Mouse (Mus musculus) lung, postnatal 36 days (tissue): Measurements from ENCODE around the gene Dcaf7.

Experiments used
- DNase-seq: peaks from one replicate; pipeline ENCODE4 v3.0.0; 2022; ENCODE audit warnings: mixed read lengths

Gene Dcaf7

DNA sequence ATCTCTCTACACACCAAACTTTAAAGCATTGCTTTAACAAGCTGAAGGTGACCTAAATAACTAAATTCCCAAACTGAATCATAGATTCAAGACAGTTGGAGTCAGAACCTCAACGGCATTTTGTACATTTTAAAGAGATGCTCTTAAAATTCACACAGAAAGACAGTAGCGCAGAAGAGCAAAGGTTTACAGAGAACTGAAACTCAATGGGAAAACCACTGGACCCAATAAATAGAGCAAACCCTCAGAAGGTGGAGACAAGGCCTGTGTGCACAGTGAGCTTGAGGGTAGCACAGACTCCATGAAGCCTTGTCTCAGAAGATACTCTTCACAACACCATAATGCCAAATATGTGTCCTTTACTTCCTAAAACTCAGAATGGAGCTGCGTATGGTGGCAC is 9.1 kb downstream of the Dcaf7 start:
- DNase-seq: no peak

DNA sequence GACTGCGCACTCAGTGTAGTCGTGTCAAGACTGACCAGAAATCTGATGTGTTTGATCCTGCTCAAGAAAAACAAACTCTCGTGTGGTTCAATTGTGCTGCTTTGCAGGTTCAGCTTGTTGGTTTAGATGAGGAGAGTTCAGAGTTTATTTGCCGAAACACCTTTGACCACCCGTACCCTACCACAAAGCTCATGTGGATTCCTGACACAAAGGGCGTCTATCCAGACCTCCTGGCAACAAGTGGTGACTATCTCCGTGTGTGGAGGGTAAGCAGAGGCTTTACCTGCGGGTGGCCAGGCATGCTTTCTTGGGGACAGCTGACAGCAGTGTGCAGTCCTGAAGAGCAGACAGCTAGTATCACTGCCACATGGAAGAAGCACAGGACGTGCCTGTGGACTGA is 9.9 kb downstream of the Dcaf7 start:
- no peak for DNase-seq

DNA sequence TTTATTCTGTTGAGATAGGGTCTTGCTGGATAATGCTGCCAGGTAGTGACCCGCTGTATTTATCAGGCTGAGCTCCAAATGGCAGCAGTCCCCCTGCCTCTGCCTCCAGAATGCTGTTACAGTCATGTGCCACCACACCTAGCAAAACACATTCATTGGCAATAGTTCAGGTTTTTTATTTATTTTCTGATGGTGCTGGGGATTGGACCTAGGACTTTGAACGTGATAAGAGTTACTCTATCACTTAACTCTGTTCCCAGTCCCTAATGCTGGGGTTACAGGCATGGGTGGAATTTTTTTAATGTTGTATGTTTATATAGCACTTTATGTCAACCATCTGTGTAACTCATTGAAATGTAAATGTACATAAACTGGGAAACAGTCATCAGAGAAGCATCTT is 17.2 kb downstream of the Dcaf7 start:
- DNase-seq: no peak

DNA sequence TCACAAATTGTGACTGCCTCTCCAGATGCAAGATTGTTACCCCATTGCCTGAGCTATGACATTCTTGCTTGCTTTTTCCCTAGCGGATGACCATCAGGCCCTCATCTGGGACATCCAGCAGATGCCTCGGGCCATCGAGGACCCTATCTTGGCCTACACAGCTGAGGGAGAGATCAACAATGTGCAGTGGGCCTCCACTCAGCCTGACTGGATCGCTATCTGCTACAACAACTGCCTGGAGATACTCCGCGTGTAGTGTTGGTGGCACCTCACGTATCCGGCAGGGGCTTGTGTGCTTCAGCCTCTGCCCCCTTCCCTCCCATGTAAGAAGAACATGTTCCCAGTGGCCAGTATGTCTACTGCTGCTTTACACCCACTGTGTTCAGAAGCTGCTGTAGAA is 17.9 kb downstream of the Dcaf7 start:
- no peak for DNase-seq

DNA sequence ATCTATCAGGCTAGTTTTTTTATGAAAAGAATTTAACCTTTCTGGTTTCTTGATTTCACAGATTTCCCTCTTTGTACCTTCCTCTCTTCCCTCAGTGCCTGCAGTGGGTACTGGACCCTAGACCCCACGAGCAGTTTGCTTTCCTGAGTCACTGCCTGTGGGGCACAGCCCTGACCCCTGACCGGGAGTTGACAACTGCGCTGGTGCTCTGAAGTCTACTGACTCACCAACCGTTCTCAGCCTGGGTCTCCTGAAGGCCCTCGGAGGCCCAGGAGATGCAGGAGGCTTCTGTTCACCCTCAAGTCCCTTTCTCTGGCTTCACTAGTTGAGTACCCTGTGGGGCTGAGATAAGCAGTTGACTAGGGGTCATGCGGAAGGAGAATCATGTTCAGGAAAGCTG is 18.7 kb downstream of the Dcaf7 start:
- no peak for DNase-seq

DNA sequence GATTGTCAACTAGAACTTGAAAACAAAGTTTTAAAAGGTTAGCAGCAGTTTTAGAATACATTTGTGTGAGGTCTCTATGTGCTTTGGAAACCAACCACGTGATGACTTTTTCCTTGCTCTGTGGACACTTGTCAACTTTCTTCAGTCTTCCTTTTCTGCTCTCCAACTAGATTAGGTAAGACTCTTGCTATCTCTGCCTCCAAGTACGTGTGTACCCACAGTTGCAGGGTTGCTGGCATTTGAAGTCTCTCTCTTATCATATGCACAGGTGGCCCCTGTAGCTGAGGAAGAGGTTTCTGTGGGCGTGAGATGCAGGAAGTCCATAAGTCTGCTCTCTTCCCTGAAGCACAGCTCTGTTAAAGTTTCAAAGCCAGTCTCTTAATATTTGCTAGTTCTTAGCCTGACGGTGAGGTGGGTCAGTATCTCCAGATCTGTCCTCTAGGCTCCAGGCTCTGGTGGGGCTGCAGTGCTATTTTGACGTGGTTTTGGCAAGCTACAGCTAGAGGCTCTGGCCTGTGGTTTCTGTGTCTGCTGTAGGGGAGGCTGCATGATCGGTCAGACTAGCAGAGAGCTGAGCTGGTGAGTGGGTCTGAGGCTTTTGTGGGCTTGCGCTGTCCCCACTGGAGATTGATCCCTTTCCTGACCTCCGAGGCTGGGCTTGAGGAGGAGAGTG is 20.3 kb downstream of the Dcaf7 start:
- no peak for DNase-seq

DNA sequence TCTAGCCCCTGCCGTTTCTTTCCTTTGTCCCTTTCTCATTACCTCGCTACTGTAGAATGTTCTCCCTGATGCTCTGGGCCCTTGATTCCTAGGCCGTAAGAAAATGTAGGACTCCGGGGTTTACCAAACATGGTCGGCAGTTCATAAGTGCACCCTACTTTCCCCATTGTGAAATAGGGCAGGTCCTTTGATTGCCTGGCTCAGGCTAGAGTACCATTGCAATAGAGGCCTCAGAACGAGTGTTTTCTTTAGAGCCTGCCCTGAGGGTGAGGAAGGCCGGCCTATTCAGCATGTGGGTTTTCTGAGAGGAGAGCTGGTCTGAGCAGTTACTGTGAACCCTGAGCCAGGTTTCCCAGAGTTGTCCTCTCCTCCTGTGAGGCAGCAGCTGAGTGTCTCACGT is 21.3 kb downstream of the Dcaf7 start:
- DNase-seq: no peak

DNA sequence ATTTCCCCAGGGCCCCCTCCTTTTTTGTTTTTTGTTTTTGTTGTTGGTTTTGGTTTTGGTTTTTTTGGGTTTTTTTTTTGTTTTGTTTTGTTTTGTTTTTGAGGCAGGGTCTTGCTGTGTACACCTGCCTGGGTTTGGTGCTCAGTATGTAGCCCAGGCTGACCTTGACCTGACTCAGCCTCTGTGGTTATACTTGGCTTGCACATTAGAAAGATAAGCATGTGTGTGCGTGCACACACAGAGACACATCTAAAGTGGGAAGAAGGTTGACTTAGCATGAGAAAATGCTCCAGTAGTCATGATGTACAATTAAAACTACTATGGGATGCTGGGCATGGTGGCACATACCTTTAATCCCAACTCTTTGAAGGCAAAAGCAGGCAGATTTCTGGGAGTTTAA is 23.9 kb downstream of the Dcaf7 start:
- no peak for DNase-seq

DNA sequence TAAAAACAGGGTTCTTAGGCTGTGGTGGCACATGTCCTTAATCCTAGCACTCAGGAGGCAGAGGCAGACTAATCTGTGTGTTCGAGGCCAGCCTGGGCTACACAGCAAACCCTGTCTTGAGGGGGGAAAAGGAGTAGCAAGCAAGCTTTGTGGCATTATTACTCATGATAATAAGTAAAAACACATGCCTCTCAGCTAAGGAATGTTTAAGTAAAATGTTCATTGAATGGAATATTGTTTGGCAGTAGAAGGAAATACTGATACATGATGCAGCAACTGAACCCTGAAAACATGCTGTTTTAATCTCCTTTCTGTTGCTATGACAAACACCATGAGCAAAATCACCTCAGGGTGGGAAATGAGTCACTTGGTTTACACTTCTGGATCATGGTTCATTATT is 24.6 kb downstream of the Dcaf7 start:
- no peak for DNase-seq

DNA sequence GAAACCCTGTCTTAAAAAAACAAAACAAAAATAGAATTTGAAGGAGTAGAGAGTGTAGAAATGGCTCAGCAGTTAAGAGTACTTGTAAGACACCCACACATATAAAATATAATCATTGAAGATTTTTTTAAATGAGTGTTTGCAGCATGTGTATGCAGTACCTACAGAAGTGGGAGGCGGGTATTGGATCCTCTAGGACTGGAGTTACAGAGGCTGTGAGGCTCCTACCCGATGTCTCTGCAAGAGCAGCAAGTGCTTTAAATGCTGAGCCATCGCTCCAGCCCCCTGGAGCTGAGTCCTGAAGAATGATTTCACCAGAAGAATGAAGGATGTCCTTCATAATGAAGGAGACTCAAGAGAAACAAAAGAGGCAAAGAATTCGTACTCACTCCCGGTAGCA is 27.1 kb downstream of the Dcaf7 start:
- DNase-seq: no peak

DNA sequence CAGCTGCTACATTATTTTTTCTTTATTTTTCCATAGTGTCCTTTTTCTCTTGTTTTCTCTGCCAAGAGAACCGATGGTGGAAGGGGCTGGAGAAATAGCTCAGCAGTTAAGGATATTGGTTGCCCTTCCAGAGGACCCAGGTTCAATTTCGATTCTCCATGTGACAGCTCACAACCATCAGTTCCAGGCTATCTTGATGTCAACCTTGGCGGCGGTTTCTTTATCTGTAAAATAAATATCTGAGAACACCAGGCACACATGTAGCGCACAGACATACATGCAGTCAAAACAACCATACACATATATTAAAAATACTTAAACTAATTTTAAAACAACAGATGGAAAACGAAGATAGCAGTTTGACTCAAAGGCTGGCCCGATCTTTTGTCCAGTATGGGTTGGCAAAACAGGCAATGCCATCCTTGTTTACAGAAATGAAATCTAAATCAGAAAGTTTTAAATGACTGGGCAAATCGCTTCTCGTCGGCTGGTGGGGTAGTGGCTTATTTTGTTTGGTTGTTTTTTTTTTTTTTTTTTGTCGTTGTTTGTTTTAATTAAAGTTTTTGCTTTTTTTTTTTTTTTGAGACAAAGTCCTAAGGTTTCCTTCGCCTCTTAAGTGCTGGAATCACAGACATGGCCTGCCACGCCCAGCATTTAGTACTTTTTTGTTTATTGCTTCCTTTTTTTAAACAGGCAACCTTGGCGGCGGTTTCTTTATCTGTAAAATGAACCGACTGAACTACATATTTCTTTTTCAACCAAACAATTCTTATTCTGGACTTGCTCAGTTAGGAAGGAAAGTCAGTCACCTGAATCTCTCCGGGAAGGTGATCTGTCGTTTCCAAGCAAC is 28.6 kb downstream of the Dcaf7 start:
- DNase-seq: no peak

DNA sequence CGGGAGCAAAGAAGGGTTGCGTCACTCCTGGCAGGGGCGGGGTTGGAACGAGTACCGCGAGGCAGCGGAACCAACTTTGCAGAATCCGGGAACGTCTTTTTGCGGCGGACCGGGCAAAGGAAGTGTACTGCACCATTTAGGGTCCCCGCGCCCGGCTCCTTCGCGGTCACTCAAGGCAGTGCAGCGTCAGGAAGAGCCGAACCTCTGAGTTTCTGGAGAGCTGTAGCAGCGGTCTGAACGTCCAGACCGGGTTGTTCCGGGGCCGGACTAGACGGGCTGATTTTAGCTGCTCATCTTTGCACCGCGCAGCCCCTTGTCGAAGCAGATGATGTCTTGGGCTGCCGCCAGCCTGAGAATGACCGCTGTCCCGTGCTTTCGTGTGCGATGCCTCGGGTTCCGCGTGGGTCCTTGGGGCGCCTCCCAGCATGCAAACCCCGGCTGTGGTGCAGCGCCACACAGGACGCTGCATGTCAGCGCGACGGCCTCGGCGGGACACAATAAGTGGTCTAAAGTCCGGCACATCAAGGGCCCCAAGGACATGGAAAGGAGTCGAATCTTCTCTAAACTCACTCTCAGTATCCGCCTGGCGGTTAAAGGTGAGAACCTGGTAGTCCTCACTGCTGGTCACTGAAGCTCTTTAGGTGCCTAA is 29.4 kb downstream of the Dcaf7 start, which contains the start of gene Taco1:
TSS of gene Taco1 (plus strand) at position 139 of the 649 bp plus-strand sequence.
- peak; percentile 98 for DNase-seq

DNA sequence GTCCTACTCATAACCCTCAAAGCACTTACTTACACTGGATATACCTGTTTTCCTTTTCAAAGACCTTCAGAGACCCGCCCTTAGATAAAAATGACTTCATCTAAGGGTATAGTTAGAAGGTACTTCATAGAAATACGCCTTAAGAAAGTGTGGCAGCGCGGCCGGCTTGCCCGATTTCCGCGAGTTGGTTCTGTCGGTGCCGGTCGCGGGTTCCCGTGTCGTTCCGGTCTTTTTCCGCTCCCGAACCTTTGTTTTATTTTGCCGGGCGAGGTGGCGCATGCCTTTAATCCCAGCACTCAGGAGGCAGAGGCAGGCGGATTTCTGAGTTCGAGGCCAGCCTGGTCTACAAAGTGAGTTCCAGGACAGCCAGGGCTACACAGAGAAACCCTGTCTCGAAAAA is 29.9 kb downstream of the Dcaf7 start:
- DNase-seq: peak; percentile 14

DNA sequence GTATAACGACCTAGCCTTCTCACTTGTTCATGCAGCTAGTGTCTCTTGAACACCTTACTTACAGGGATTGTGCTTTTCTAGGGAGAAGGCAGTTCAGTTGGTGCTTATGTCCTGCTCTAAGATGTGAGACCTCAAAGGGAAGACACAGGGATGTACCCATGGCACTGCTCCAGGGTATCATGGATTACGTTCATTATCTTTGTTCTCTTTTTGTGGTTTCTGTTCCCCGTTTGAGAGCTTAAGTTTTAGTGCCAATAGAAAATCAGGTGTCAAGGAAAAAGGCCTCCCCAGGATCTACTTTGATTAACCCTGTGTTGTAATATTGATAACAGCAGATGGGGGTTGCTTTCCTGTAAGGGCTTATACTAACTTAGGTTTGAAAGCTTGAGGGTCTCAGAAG is 37.1 kb downstream of the Dcaf7 start:
- DNase-seq: no peak

DNA sequence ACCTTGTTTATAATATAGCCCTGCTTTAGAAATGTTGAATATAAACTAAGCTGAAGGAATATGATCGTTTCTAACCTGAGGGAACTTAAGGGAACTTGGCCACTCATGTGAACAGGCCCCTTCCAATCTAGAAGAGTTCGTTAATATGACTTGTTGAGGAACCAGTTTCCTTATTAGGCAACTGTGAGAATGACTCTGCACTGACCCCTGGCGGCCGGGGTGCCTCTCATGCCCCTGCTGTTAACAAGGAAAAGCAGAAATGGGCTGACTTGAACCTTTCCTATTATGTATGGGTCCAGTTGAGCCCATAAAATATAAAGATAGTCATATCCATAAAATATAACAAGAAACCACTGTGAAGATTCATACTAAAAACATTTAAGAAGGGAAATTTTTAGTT is 39.6 kb downstream of the Dcaf7 start:
- peak; percentile 86 for DNase-seq

DNA sequence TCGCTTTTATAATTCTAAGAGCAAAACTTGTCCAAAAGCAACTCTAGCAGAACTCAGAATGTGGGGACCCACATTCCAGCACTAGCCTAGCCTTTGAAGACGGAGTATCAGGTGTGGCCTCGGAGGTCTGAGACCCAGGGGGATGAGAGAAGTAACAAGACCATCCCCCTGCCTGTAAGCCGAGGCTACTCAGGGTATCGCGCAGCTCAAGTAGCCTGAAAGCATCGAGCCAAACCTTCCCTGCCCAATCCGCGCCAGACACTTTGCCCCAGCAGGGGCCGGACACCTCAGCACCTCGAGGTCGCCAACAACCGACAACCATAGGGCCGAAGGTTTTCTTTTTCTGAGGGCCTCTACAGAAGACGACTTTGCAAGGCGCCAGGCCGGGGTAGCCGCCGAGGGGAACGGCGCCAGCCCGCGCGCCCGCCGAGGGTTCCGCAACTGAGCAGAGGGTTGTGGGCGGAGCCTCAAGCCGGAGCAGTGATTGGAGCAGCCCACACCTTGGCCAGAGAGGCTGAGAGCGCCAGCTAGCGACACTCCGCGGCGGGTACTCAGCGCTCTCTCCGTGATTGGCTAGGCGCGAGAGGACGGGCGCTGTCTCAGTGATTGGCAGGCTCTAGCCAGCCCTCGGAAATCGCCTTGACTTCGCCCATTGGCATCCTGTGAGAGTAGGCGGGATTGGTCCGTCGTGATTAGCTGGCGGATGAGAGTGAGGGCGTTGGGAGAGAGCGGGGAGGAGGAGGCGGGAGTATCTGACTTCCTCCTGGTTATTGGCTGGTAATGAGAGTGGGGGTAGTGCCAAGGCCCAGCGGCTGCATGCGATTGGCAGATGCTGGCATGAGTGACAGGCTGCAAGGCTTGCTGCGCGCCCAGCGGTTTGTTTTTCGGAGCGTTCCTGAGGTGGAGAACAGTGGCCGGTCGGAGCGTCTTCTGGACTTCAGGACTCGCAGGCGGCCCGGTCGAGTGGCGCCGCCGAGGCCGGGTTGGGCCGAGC is 47.3 kb downstream of the Dcaf7 start, which contains the start of gene Map3k3:
TSS of gene Map3k3 (plus strand) at position 906 of the 994 bp plus-strand sequence.
- peak; percentile 100 for DNase-seq

DNA sequence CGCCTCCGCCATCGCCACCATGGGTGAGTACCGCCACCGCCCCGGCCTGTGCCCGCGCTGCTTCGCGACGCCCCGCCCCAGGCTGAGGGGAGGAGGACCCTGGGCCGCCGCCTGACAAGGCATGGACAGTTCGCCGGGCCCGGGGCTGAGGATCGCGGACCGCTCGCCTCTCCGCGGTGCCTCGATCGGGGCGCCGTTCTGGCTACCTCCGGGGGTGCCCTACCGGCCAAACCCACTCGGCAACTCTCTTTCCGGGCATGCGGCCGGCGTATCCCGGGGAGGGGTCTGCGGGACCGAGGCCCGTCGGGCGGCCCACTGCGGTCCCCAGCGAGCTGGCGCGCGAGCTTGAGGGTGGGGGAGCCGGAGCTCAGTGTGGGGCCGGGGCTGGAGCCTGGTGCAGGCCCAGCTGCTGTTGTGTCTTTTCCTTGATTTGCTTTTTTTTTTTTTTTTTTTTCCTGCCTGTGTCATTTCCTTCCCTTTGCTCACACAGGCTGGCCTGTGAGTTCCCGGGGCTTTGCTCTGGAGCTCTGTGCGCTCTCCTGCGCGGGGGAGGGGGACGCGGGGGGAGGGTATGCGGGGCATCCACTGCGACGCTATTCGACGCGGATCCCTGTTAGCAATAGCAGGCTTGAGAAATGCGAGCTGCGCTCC is 48.4 kb downstream of the Dcaf7 start:
- DNase-seq: peak; percentile 81

DNA sequence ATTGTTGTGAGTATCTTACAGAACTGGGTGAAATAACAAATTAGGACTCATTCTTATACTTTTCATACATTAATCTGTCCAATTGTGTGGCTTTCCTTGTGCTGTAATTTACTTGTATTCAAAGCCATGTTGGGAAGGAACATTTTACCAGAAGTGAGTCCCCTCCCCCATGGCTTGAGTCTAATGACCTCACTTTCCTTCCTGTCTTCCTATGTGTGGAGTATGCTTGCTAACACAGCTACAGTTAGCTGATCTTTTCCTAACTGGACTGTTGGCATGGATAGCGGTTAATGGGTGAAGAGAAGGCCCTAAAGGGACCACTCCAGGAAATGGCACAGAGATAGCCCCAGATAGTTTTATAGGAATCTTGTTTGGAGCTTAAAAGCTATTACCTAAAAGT is 61.6 kb downstream of the Dcaf7 start:
- DNase-seq: peak; percentile 63

DNA sequence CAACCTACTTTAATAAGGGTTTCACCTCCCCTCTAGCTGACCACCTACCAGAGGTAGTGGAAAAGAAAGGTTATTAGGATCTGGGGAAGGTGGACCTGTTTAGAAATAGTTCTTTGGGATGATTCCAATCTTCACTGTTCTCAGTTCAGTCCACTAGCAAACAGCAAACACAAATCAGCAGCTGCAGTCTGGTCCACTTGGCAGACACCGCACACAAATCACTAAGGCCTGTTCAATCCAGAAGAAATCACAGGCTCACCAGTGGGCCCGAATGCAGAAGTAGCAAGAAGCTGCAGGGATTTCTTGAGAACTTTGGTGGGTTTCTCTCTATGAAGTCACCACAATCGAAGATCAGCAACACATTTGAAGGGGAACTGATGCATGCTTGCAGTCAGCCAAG is 66.2 kb downstream of the Dcaf7 start:
- no peak for DNase-seq

DNA sequence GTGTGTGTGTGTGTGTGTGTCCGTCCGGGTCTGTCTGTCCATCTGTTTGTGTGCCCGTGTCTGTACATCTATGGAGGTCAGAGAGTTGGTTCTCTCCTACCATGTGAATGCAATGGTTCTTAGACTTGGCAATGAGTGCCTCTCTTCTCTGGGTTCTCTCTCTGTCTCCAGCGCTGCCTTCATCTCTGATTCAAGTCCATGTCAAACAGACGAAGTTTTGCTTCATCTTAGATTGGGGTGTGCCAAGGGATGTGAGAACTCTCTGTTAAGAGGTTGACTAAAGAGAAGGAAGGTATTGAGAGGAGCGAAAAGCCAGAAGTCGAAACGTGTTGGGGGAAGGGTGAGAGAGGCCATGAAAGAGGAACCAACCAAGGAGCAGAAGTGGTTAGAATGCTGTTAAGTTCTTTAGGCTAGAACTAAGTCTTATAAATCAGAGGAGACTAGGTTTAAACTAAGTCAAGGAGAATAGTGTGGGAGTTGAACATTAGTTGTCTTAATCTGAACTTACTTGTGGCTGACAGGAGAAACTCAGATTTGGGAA is 69.4 kb downstream of the Dcaf7 start:
- DNase-seq: peak; percentile 71
